Mouse (Mus musculus) heart, embryonic 16.5 days (tissue): ENCODE data around the gene Plcb2. TPM values are rescaled to one million over a fixed set of nuclear protein-coding genes. Genes with fewer than 3 reads are reported as not detected.

Source experiments
- ATAC-seq: fragments of 200-750 bp; cut with Nextera tagmentation; replicated peaks from 2 replicates; pipeline ENCODE4 v1.8.0; 2017; ENCODE audit warnings: moderate number of reproducible peaks; ENCODE audit not compliant: insufficient read depth, low FRiP score; ENCODE audit errors: extremely low read depth
- H3K27ac ChIP-seq: fragments of 300-500 bp; sonication (generic); 2 replicates; pipeline ENCODE4 v1.5.1; 2014; ENCODE audit warnings: mild to moderate bottlenecking, low read length, control low read depth, moderate library complexity
- H3K27me3 ChIP-seq: fragments of 300-500 bp; sonication (generic); 2 replicates; pipeline ENCODE4 v1.6.1; 2014; ENCODE audit warnings: low read length, mixed read lengths; ENCODE audit not compliant: control insufficient read depth, insufficient read depth
- H3K36me3 ChIP-seq: fragments of 300-500 bp; sonication (generic); 2 replicates; pipeline ENCODE4 v1.6.1; 2014; ENCODE audit not compliant: control insufficient read depth, insufficient read depth
- H3K4me1 ChIP-seq: fragments of 300-500 bp; sonication (generic); 2 replicates; pipeline ENCODE4 v1.6.1; 2014; ENCODE audit warnings: low read length, mixed read lengths; ENCODE audit not compliant: control insufficient read depth, insufficient read depth
- H3K4me2 ChIP-seq: fragments of 300-500 bp; sonication (generic); 2 replicates; pipeline ENCODE4 v1.6.1; 2014; ENCODE audit warnings: low read depth, mild to moderate bottlenecking, control low read depth, low read length
- H3K4me3 ChIP-seq: fragments of 300-500 bp; sonication (generic); 2 replicates; pipeline ENCODE4 v1.5.1; 2014; ENCODE audit warnings: mild to moderate bottlenecking, control low read depth, low read length
- H3K9ac ChIP-seq: fragments of 300-500 bp; sonication (generic); 2 replicates; pipeline ENCODE4 v1.6.1; 2014; ENCODE audit warnings: low read length, control low read depth
- H3K9me3 ChIP-seq: fragments of 300-500 bp; sonication (generic); replicated peaks from 2 replicates; pipeline ENCODE4 v1.6.1; 2016; ENCODE audit warnings: low read length; ENCODE audit not compliant: control insufficient read depth
- whole genome bisulfite sequencing: fragments of 180-500 bp; shearing (Covaris S2); extraction: QIAGEN DNeasy Blood & Tissue Kit; methylation state at CpG from one replicate; pipeline ENCODE4 v1.1.7; 2014; 5-methylcytosine and 5-hydroxymethylcytosine counted together
- polyA plus RNA-seq: library from polyadenylated mRNA; unstranded; fragments of >200 nt; fragmentation: Nextera tagmentation; extraction: Ambion mirVana; gene quantifications from 2 replicates; pipeline ENCODE4 v1.2.1, GENCODE M21; 2015

The Plcb2 gene
- polyA plus RNA-seq, 1 experiment from 2014 or later: 3.4 TPM

DNA sequence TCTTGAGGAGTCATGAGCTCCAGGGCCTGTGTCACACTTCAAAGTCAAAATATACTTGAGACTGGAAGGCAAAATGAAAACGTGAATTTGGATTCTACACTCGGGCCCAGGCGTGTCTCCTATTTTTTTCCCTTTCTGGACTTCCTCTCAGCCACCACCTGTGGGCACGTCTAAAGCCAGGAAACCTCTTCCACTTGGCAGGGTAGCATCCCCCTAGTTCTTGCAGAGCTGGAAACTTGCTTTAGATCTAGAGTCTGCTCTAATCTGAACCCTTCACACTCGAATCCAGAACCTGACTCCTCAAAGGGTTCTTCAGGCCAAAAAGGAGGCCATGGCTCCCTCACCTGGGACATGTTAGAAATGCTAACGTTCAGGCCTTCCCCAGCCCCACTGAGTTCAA is 27.2 kb upstream of the Plcb2 start:
- no peak overlapping the region for H3K4me3 ChIP-seq
- no peaks in the 10 kb centered on the region for H3K9me3 ChIP-seq
- H3K27me3 ChIP-seq: no peaks in the 10 kb centered on the region
- H3K36me3 ChIP-seq: no peaks in the 10 kb centered on the region
- no peak overlapping the region for H3K9ac ChIP-seq
- no peak overlapping the region for H3K27ac ChIP-seq
- 77% methylated on average over 6 of the region's 6 CpGs for WGBS
- no peak for ATAC-seq
- no peak overlapping the region for H3K4me2 ChIP-seq
- H3K4me1 ChIP-seq: peaks cover 36% of the 10 kb centered on the region

DNA sequence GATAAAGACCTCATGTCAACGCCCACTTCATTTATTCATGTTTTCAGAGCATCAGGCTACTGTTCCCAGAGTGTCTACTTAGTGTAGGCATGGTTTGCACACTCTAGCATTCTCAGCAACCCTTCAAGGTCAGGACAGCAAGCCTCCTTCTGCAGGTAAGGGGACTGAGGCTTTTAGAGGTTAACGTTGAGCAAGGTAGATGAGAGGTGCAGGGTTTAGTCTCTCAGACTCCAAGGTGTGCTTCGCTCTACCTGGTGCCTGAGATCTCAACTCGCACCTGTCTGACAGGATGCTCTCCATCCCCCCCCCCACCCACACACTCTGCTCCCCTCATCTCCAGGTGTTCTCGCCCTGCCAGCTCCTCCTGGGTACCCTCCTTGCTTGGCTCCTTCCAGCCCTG is 25.9 kb upstream of the Plcb2 start:
- Histone ChIP-seq H3K4me1 (peaks cover 37% of the 10 kb centered on the region), H3K36me3 (peaks cover 1% of the 10 kb centered on the region), H3K4me3 (no peak overlapping the region), H3K27ac (no peak overlapping the region), H3K27me3 (no peaks in the 10 kb centered on the region), H3K4me2 (no peak overlapping the region), H3K9me3 (no peaks in the 10 kb centered on the region), H3K9ac (no peak overlapping the region)
- no peak for ATAC-seq
- 77% methylated on average over 5 of the region's 5 CpGs for WGBS

DNA sequence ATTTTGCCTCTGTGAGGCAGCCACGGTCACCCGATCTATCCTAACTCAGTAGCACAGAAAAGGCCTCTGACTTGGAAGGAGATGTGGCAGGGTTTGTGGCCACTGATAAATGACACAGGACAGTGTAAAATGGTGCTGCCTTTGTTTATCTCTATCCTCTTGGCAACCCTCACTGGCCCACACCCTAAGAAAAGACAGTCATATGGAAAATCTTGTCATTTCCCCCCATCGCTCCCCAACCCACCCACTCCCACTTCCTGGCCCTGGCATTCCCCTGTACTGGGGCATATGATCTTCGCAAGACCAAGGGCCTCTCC is 24.5 kb upstream of the Plcb2 start:
- Histone ChIP-seq H3K9ac (peak overlapping the region; percentile 57), H3K27me3 (no peaks in the 10 kb centered on the region), H3K4me3 (no peak overlapping the region), H3K9me3 (no peaks in the 10 kb centered on the region), H3K4me2 (no peak overlapping the region), H3K27ac (peak overlapping the region; percentile 93), H3K36me3 (peaks cover 3% of the 10 kb centered on the region), H3K4me1 (peaks cover 51% of the 10 kb centered on the region)
- ATAC-seq: no peak
- 51% methylated on average over 4 of the region's 4 CpGs for WGBS

DNA sequence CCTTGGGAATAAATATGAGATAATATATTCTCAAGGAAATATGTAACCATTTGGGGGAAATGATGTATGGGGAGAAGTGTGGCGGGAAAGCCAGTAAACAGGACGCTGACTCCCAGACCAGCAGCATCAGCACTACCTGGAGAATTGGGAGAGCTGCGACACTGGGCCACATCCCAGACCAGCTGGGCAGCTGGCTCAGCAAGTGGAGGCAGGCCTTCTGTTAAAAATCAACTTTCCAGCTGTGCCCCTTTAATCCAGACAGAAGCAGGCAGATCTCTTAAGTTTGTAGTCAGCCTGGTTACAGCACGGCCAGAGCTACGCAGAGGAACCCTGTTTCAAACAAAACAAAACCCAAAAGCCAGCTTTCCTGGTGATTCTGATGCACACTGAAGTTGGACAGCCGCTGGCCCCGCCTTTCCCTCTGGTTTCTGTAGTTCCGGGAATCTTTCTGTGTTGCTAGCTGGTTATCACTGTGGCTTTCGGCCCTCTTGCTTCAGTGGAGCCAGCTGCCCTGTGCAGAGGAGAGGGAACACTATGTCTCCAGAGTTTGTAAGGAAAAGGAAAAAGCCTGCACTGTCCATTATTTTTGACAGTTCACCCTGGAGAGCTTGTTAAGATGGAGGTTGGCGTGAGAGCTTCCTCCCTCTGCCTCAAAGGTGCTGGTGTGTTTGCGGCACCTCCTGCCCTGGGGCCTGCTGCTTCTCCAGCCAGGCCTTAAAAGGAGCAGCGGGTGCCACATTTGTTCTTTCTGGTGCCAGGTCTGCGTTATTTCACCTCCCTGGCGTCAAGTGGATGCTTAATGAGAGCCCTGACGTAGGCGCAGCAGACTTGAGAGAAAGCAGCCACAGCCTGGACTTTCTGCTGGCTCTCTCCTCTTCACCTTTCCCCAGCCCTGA is 23.9 kb upstream of the Plcb2 start:
- WGBS: 39% methylated on average over 16 of the region's 16 CpGs
- Histone ChIP-seq H3K4me1 (peaks cover 57% of the 10 kb centered on the region), H3K9me3 (no peaks in the 10 kb centered on the region), H3K27ac (peak overlapping the region; percentile 93), H3K36me3 (peaks cover 3% of the 10 kb centered on the region), H3K9ac (peak overlapping the region; percentile 57), H3K4me2 (peak overlapping the region; percentile 19), H3K27me3 (no peaks in the 10 kb centered on the region), H3K4me3 (no peak overlapping the region)
- peak; percentile 30; the same call in 1 of the 2 replicates for ATAC-seq

DNA sequence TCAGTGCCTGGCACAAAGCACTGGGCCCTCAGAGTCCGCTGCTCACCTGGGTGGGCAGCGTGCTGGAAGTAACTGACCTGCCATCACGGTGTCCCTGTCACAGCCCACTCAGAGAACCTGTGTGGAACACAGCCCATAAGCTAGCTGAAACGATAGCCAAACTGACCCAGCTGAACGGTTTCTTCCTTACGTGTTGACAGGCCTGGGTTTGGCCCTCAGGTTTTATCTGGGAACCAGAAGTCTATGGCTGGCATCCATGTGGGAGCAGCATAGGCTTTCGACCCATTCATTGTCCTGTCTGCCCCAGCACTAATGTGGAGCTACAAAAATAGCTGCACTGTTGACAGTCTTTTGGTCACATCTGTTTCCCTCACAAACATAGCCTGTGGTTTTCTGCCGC is 22.2 kb upstream of the Plcb2 start:
- Histone ChIP-seq H3K9me3 (no peaks in the 10 kb centered on the region), H3K9ac (peak overlapping the region; percentile 65), H3K4me3 (0 out of 2 replicates have a peak overlapping the region, but pooled peaks have one; percentile 0), H3K4me1 (peaks cover 59% of the 10 kb centered on the region), H3K4me2 (peak overlapping the region; percentile 45), H3K36me3 (peaks cover 3% of the 10 kb centered on the region), H3K27me3 (no peaks in the 10 kb centered on the region), H3K27ac (peak overlapping the region; percentile 82)
- peak; percentile 68 for ATAC-seq
- 33% methylated on average over 8 of the region's 8 CpGs for whole genome bisulfite sequencing

DNA sequence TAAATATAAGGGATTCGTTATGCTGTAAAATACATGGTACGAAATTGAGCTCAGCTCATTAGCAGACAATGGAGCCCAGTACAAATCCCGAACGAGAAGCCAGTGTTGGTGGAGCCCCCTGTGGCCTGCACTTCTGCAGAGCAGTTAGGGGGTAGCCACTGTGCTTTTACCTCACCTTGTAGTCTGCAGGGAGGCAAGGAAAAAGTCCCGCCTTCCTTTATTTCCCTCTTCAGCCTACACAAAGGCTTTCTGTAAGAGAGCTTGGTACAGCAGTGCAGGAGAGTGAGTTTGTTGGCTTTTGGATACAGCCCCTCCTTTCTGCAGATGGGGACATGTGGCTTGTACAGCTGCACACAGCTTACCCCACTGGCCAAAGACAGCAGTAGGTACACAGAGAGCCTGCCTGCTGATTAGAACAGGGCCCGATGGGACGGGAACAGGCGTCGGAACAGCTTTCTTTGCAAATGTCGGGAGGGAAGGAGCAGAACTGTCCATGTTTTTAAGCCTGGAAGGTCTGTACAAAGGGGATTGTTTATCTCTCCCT is 21.2 kb upstream of the Plcb2 start:
- Histone ChIP-seq H3K4me2 (peak overlapping the region; percentile 45), H3K27ac (peak overlapping the region; percentile 82), H3K9me3 (no peaks in the 10 kb centered on the region), H3K4me3 (peak overlapping the region; percentile 4), H3K27me3 (peaks cover under 1% of the 10 kb centered on the region; the same call in 1 of the 2 replicates), H3K9ac (peak overlapping the region; percentile 65), H3K36me3 (peaks cover 3% of the 10 kb centered on the region), H3K4me1 (peaks cover 65% of the 10 kb centered on the region)
- ATAC-seq: no peak
- WGBS: 50% methylated on average over 10 of the region's 10 CpGs

DNA sequence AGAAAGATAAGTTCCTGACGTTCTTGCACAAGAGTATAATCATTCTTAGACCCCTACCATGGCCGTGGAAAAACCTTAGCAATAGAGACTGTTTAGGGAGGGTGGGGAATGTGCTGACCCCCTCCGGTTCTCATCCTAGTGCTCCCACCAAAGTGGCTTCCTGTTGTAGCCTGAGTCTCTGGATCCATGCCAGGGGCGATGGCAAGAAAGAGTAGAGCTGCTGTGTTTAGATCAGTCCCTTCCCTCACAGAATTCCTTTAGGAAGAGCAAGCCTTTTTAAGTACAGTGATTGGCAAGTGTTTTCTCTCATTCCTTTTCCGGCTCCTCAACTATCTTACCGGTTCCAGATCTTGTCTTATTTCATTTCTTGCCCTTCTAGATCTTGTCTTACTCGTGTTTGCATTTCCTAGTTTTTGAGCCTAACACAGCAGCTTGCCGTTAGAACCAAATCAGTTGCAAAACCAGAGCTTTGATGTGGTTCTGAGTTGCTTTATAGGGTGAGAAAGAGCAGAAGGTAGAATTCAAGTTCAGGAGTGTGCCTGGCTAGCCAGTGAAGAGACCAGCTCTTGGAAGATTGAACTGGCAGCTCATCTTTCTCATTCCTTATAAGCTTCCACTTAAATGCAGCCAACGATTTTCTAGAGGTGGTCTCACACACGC is 19.2 kb upstream of the Plcb2 start:
- 13% methylated on average over 10 of the region's 10 CpGs for WGBS
- peak overlapping the region; percentile 97 for H3K9ac ChIP-seq

DNA sequence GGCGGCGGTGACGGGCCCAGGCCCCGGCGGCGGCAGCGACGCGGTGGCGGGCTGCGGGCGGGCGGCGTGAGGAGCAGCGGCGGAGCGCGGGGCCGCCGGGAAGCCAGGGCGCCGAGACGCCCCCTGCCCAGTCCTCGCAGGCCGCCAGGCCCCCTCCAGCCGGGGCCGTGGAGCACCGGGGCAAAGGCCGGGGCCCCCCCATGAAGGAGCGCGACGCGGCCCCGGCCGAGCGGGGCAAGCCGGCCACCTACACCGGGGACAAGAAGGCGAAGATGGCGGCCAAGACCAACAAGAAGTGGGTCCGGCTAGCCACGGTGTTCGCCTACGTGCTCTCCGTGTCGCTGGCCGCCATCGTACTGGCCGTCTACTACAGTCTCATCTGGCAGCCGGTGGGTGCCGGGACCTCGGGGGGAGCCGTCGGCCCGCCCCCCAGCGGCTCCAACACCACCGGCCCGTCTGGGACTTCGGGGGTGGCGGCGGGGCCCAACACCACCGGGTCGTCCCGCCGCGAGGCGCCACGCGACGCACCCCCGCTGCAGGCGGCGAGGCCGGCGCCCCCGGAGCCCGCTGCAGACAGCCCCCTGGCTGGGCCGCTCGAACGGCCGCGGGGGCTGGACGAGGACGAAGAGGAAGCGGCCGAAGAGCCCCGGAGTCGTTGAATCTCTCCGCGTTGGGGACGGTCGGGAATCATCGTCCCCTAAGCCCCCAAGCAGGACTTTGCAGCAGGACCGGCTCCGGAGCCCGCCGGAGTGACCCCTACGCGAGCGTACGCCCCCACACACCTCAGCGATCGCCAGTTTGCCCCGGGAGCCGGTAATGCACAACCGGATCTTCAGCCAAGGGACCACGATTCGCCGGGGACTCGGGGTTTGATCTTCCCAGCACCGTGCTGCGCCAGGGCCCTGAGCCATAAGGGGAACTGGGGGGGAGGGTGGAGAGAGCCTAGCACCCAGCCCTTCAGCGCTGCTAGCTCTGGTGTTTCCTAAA is 18.0 kb upstream of the Plcb2 start:
- Histone ChIP-seq H3K4me1 (peaks cover 44% of the 10 kb centered on the region), H3K27ac (peak overlapping the region; percentile 87), H3K9me3 (no peaks in the 10 kb centered on the region), H3K4me2 (peak overlapping the region; percentile 93), H3K9ac (peak overlapping the region; percentile 97), H3K27me3 (peaks cover 2% of the 10 kb centered on the region; the same call in 1 of the 2 replicates), H3K36me3 (peaks cover 3% of the 10 kb centered on the region), H3K4me3 (peak overlapping the region; percentile 82)
- WGBS: under 1% methylated on average over 101 of the region's 113 CpGs
- peak; percentile 10 for ATAC-seq

More for the DNA sequence above, 19.2 kb upstream of the Plcb2 start:
- H3K27me3 ChIP-seq: peaks cover 2% of the 10 kb centered on the region; the same call in 1 of the 2 replicates
- H3K9me3 ChIP-seq: no peaks in the 10 kb centered on the region
- H3K36me3 ChIP-seq: peaks cover 3% of the 10 kb centered on the region
- peak overlapping the region; percentile 82 for H3K4me3 ChIP-seq
- peak overlapping the region; percentile 93 for H3K4me2 ChIP-seq
- H3K27ac ChIP-seq: peak overlapping the region; percentile 87
- peaks cover 57% of the 10 kb centered on the region for H3K4me1 ChIP-seq
- ATAC-seq: no peak
